Mouse (Mus musculus): ENCODE measurements around the gene Mtus2. TPM values are rescaled to one million over a fixed set of nuclear protein-coding genes. Genes with fewer than 3 reads are reported as not detected.

Mtus2 gene
- polyA plus RNA-seq, 1 experiment from 2014 or later, result 35.1 TPM

- Histone ChIP-seq H3K9me3 (peaks cover 7% of the 10 kb centered on the region; the same call in 1 of the 2 replicates), H3K4me3 (replicated peaks) (no peak overlapping the region), H3K9ac (replicated peaks) (no peak overlapping the region), H3K4me1 (replicated peaks) (0 out of 2 replicates have a peak, but pooled peaks cover 6% of the 10 kb centered on the region), H3K4me2 (replicated peaks) (no peak overlapping the region), H3K27me3 (no peaks in the 10 kb centered on the region), H3K36me3 (no peaks in the 10 kb centered on the region), H3K27ac (no peak overlapping the region)
- 90% methylated on average over 1 of the region's 1 CpGs for WGBS
- no peak for ATAC-seq
Observed at GRCm38 (mm10) chr5:148056831-148057230, 99.7 kb downstream of the Mtus2 start.

- 93% methylated on average over 3 of the region's 3 CpGs for WGBS
- no peak overlapping the region for H3K4me3 ChIP-seq (replicated peaks)
- ATAC-seq, result no peak
- H3K9ac ChIP-seq (replicated peaks), result no peak overlapping the region
- no peaks in the 10 kb centered on the region for H3K36me3 ChIP-seq
- H3K4me2 ChIP-seq (replicated peaks), result no peak overlapping the region
- 0 out of 2 replicates have a peak, but pooled peaks cover 4% of the 10 kb centered on the region for H3K4me1 ChIP-seq (replicated peaks)
- no peak overlapping the region for H3K27ac ChIP-seq
- H3K27me3 ChIP-seq, result no peaks in the 10 kb centered on the region
- H3K9me3 ChIP-seq, result peaks cover 11% of the 10 kb centered on the region; the same call in 1 of the 2 replicates
Observed at GRCm38 (mm10) chr5:148057433-148057832, 100.3 kb downstream of the Mtus2 start.

- H3K4me2 ChIP-seq (replicated peaks), result no peak overlapping the region
- H3K9me3 ChIP-seq, result peaks cover 11% of the 10 kb centered on the region; the same call in 1 of the 2 replicates
- no peaks in the 10 kb centered on the region for H3K4me1 ChIP-seq (replicated peaks)
- H3K27me3 ChIP-seq, result no peaks in the 10 kb centered on the region
- H3K36me3 ChIP-seq, result no peaks in the 10 kb centered on the region
- H3K4me3 ChIP-seq (replicated peaks), result no peak overlapping the region
- ATAC-seq, result no peak
- no peak overlapping the region for H3K9ac ChIP-seq (replicated peaks)
- H3K27ac ChIP-seq, result no peak overlapping the region
- 68% methylated on average over 3 of the region's 3 CpGs for WGBS
Observed at GRCm38 (mm10) chr5:148059339-148059738, 102.2 kb downstream of the Mtus2 start.

DNA sequence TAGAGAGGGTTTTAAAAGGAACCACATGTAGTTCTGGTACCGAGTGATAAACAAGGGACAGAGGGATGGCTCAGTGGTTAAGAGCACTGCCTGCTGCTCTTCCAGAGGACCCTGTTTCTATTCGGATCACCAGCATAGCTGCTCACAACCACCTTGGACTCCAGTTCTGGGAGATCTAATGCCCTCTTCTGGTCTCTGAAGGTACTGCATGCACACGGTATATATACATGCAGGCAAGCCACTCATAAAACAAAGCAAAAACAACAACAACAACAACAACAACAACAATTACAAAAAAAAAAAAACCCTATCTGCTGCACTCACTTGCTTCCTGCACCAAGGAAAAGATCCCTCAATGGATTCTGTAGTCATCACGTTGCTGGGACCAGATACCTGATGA is 104.7 kb downstream of the Mtus2 start:
- no peak overlapping the region for H3K27ac ChIP-seq
- 87% methylated on average over 4 of the region's 4 CpGs for WGBS
- no peak for ATAC-seq
- H3K4me3 ChIP-seq (replicated peaks), result no peak overlapping the region
- H3K9ac ChIP-seq (replicated peaks), result no peak overlapping the region
- no peak overlapping the region for H3K4me2 ChIP-seq (replicated peaks)
- no peaks in the 10 kb centered on the region for H3K4me1 ChIP-seq (replicated peaks)
- 0 out of 2 replicates have a peak, but pooled peaks cover 7% of the 10 kb centered on the region for H3K9me3 ChIP-seq
- no peaks in the 10 kb centered on the region for H3K36me3 ChIP-seq
- no peaks in the 10 kb centered on the region for H3K27me3 ChIP-seq

- Histone ChIP-seq H3K27me3 (no peaks in the 10 kb centered on the region), H3K4me1 (replicated peaks) (peaks cover 10% of the 10 kb centered on the region; the same call in 1 of the 2 replicates), H3K4me3 (replicated peaks) (no peak overlapping the region), H3K27ac (no peak overlapping the region), H3K9ac (replicated peaks) (no peak overlapping the region), H3K4me2 (replicated peaks) (no peak overlapping the region), H3K9me3 (0 out of 2 replicates have a peak, but pooled peaks cover 7% of the 10 kb centered on the region), H3K36me3 (no peaks in the 10 kb centered on the region)
- ATAC-seq, result no peak
- 83% methylated on average over 3 of the region's 3 CpGs for WGBS
Observed at GRCm38 (mm10) chr5:148063745-148064144, 106.6 kb downstream of the Mtus2 start.

GRCm38 (mm10) chr5:148065251-148065650 is 108.1 kb downstream of the Mtus2 start:
- no peak overlapping the region for H3K27ac ChIP-seq
- 0 out of 2 replicates have a peak, but pooled peaks cover 7% of the 10 kb centered on the region for H3K9me3 ChIP-seq
- H3K9ac ChIP-seq (replicated peaks), result no peak overlapping the region
- H3K4me3 ChIP-seq (replicated peaks), result no peak overlapping the region
- H3K4me2 ChIP-seq (replicated peaks), result no peak overlapping the region
- no peaks in the 10 kb centered on the region for H3K27me3 ChIP-seq
- H3K4me1 ChIP-seq (replicated peaks), result peaks cover 10% of the 10 kb centered on the region; the same call in 1 of the 2 replicates
- H3K36me3 ChIP-seq, result no peaks in the 10 kb centered on the region
- WGBS, result 77% methylated on average over 5 of the region's 5 CpGs
- no peak for ATAC-seq

DNA sequence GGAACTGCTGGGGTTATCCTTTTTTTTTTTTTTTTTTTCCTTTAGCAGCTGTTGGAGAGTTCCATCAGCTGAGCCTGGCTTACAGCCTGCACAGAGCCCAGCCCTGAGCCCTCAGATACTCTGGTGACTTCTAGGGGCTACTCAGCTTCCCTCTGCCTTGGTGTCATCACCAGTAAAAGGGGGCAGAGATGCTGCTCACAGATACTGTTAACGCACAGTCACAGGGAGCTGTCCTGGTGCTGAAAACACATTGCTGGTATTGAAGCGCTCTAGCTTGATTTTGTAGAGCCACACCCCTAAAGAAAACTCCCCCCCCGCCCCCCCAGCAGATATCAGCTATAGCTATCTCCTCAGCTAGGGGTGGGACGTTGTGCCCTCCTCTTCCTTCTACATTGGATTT is 112.8 kb downstream of the Mtus2 start:
- WGBS, result 11% methylated on average over 4 of the region's 4 CpGs
- no peak for ATAC-seq
- H3K9ac ChIP-seq (replicated peaks), result no peak overlapping the region
- no peaks in the 10 kb centered on the region for H3K9me3 ChIP-seq
- no peak overlapping the region for H3K27ac ChIP-seq
- H3K4me1 ChIP-seq (replicated peaks), result peaks cover 10% of the 10 kb centered on the region; the same call in 1 of the 2 replicates
- no peaks in the 10 kb centered on the region for H3K36me3 ChIP-seq
- no peak overlapping the region for H3K4me3 ChIP-seq (replicated peaks)
- H3K27me3 ChIP-seq, result no peaks in the 10 kb centered on the region
- no peak overlapping the region for H3K4me2 ChIP-seq (replicated peaks)

- H3K9ac ChIP-seq (replicated peaks), result no peak overlapping the region
- no peak overlapping the region for H3K4me3 ChIP-seq (replicated peaks)
- whole genome bisulfite sequencing, result 12% methylated on average over 9 of the region's 9 CpGs
- no peaks in the 10 kb centered on the region for H3K36me3 ChIP-seq
- H3K4me1 ChIP-seq (replicated peaks), result peaks cover 10% of the 10 kb centered on the region; the same call in 1 of the 2 replicates
- H3K9me3 ChIP-seq, result no peaks in the 10 kb centered on the region
- no peak for ATAC-seq
- H3K4me2 ChIP-seq (replicated peaks), result no peak overlapping the region
- no peak overlapping the region for H3K27ac ChIP-seq
- H3K27me3 ChIP-seq, result no peaks in the 10 kb centered on the region
Observed at GRCm38 (mm10) chr5:148071800-148072199, 114.7 kb downstream of the Mtus2 start.

DNA sequence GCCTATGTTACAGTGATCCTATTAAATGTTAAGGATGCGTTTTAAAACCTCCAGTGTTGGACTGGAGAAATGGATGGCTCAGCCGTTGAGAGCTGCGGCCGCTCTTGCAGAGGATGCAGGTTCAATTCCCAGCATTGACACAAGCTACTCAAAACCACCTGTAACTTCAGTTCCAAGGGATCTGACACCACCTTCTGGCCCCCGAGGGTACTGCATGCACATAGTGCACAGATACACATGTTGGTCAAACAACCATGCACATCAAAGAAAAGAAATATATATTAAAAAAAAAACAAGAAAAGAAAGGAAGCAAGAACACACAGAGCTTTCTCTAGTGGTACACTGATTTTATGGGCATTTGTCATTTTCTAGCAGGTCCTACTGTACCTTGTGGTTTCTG is 116.3 kb downstream of the Mtus2 start:
- 91% methylated on average over 5 of the region's 5 CpGs for WGBS
- Histone ChIP-seq H3K4me2 (replicated peaks) (no peak overlapping the region), H3K9me3 (no peaks in the 10 kb centered on the region), H3K27me3 (no peaks in the 10 kb centered on the region), H3K27ac (no peak overlapping the region), H3K9ac (replicated peaks) (no peak overlapping the region), H3K4me3 (replicated peaks) (no peak overlapping the region), H3K36me3 (no peaks in the 10 kb centered on the region), H3K4me1 (replicated peaks) (peaks cover 3% of the 10 kb centered on the region; the same call in 1 of the 2 replicates)
- ATAC-seq, result no peak

DNA sequence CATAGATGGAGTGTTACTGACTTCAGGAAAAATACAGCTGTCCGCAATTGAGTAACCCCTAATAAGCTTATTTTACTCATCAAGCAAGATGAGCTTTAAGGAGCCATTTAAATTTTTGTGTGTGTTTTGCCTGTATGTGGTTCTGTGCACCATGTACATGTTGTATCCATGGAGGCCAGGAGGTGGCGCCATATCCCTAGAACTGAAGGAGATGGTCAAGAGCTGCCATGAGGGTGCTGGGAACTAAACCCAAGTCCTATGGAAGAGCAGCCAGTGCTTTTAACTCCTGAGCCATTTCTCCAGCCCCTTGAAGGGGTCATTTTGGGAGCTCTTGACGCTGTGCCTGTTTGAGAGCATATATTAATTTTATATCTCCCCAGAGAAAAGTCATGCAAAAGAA is 122.6 kb downstream of the Mtus2 start:
- ATAC-seq, result no peak
- Histone ChIP-seq H3K27ac (no peak overlapping the region), H3K27me3 (no peaks in the 10 kb centered on the region), H3K9ac (replicated peaks) (no peak overlapping the region), H3K4me2 (replicated peaks) (no peak overlapping the region), H3K4me1 (replicated peaks) (no peaks in the 10 kb centered on the region), H3K9me3 (no peaks in the 10 kb centered on the region), H3K36me3 (no peaks in the 10 kb centered on the region), H3K4me3 (replicated peaks) (no peak overlapping the region)
- 85% methylated on average over 3 of the region's 3 CpGs for WGBS

DNA sequence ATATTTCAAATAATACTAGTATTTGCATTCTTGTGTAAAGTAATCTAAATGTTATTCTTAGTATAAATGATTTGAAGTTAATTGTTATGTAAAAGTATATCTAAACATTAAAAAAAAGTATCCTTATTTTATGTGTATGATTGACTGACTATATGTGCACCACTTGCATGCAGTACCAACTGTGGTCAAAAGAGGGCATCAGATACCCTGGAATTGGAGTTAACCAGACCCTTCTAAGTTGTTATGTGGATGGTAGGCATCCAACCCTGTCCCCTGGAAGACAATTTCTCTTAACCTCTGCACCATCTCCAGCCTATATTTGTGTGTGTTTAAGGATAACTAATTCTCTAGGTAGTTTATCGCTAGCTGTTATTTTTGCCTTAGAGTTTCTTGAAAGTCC is 126.4 kb downstream of the Mtus2 start:
- no peak for ATAC-seq
- Histone ChIP-seq H3K27me3 (no peaks in the 10 kb centered on the region), H3K27ac (no peak overlapping the region), H3K4me2 (replicated peaks) (no peak overlapping the region), H3K36me3 (no peaks in the 10 kb centered on the region), H3K4me3 (replicated peaks) (no peak overlapping the region), H3K4me1 (replicated peaks) (no peaks in the 10 kb centered on the region), H3K9me3 (no peaks in the 10 kb centered on the region), H3K9ac (replicated peaks) (no peak overlapping the region)
- 100% methylated on average over 1 of the region's 1 CpGs for WGBS

DNA sequence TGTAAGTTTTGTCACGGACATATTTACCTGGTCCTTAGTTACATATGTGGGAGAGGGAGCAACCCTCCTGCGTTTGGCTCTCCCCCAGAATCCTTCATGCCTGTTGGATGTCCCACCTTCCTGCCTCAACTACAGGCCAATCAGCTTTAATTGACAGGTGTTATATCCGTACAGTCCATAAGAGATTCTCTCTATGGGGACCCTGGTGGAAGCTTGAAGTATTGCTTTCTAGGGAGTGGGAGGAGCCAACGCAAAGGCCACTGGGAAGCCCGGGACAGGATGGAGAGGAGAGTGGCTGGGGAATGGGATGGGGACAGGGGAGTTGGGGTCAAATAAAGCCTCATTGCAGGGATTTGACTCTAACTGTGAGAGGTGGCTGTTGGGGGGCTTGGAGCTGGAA is 127.6 kb downstream of the Mtus2 start:
- ATAC-seq, result no peak
- 90% methylated on average over 5 of the region's 5 CpGs for WGBS
- no peaks in the 10 kb centered on the region for H3K36me3 ChIP-seq

GRCm38 (mm10) chr5:148087796-148088195 is 130.7 kb downstream of the Mtus2 start:
- no peak overlapping the region for H3K27ac ChIP-seq
- no peaks in the 10 kb centered on the region; the same call in 1 of the 2 replicates for H3K9me3 ChIP-seq
- H3K4me1 ChIP-seq (replicated peaks), result no peaks in the 10 kb centered on the region
- H3K4me2 ChIP-seq (replicated peaks), result no peak overlapping the region
- 74% methylated on average over 3 of the region's 3 CpGs for WGBS
- no peak overlapping the region for H3K9ac ChIP-seq (replicated peaks)
- no peak overlapping the region for H3K4me3 ChIP-seq (replicated peaks)
- no peak for ATAC-seq
- no peaks in the 10 kb centered on the region for H3K27me3 ChIP-seq
- H3K36me3 ChIP-seq, result no peaks in the 10 kb centered on the region

More for the DNA sequence above, 127.6 kb downstream of the Mtus2 start:
- no peak overlapping the region for H3K4me2 ChIP-seq (replicated peaks)
- no peak overlapping the region for H3K9ac ChIP-seq (replicated peaks)
- no peaks in the 10 kb centered on the region; the same call in 1 of the 2 replicates for H3K9me3 ChIP-seq
- H3K4me3 ChIP-seq (replicated peaks), result no peak overlapping the region
- no peaks in the 10 kb centered on the region for H3K4me1 ChIP-seq (replicated peaks)
- H3K27ac ChIP-seq, result no peak overlapping the region
- no peaks in the 10 kb centered on the region for H3K27me3 ChIP-seq
